Mouse (Mus musculus) hindbrain, postnatal 0 days (tissue): Measurements from ENCODE around the gene Wnk2. TPM values are rescaled to one million over a fixed set of nuclear protein-coding genes. Genes with fewer than 3 reads are reported as not detected.

Experiments
- ATAC-seq: fragments of 200-750 bp; cut with Nextera tagmentation; 2 replicates; pipeline ENCODE4 v1.8.0; 2017; ENCODE audit warnings: mild to moderate bottlenecking, moderate TSS enrichment, moderate library complexity
- DNase-seq: peaks from one replicate; pipeline ENCODE4 v3.0.0-alpha.2; 2015; ENCODE audit warnings: low spot score
- H3K27ac ChIP-seq: fragments of 300-500 bp; sonication (generic); 2 replicates; pipeline ENCODE4 v1.5.1; 2014; ENCODE audit warnings: mild to moderate bottlenecking
- H3K27me3 ChIP-seq: fragments of 300-500 bp; sonication (generic); 2 replicates; pipeline ENCODE4 v1.6.1; 2014; ENCODE audit warnings: low read length, mixed read lengths; ENCODE audit not compliant: insufficient read depth
- H3K36me3 ChIP-seq: fragments of 300-500 bp; sonication (generic); 2 replicates; pipeline ENCODE4 v1.6.1; 2014; ENCODE audit warnings: low read length, mixed read lengths; ENCODE audit not compliant: insufficient read depth
- H3K4me1 ChIP-seq: fragments of 300-500 bp; sonication (generic); 2 replicates; pipeline ENCODE4 v1.6.1; 2014; ENCODE audit warnings: antibody characterized with exemption, low read length, mixed read lengths; ENCODE audit not compliant: insufficient read depth
- H3K4me2 ChIP-seq: fragments of 300-500 bp; sonication (generic); 2 replicates; pipeline ENCODE4 v1.6.1; 2014; ENCODE audit warnings: low read depth, mild to moderate bottlenecking, low read length, moderate library complexity, mixed read lengths
- H3K4me3 ChIP-seq: fragments of 300-500 bp; sonication (generic); 2 replicates; pipeline ENCODE4 v1.5.1; 2014; ENCODE audit warnings: low read length
- H3K9ac ChIP-seq: fragments of 300-500 bp; sonication (generic); replicated peaks from 2 replicates; pipeline ENCODE4 v1.6.1; 2014; ENCODE audit warnings: mild to moderate bottlenecking, low read length, moderate library complexity, mixed read lengths
- H3K9me3 ChIP-seq: fragments of 300-500 bp; sonication (generic); 2 replicates; pipeline ENCODE4 v1.6.1; 2016; ENCODE audit warnings: low read length, mixed read lengths
- CTCF ChIP-seq: IDR thresholded peaks from 2 replicates; pipeline ENCODE4 v1.5.1; 2016; ENCODE audit warnings: antibody characterized with exemption, control low read depth, low read depth
- whole genome bisulfite sequencing: fragments of 180-500 bp; shearing (Covaris S2); extraction: QIAGEN DNeasy Blood & Tissue Kit; methylation state at CpG from one replicate; pipeline ENCODE4 v1.1.7; 2014; 5-methylcytosine and 5-hydroxymethylcytosine counted together
- polyA plus RNA-seq: library from polyadenylated mRNA; unstranded; fragments of >200 nt; fragmentation: Nextera tagmentation; extraction: Ambion mirVana; gene quantifications from 2 replicates; pipeline ENCODE4 v1.2.1, GENCODE M21; 2015
- total RNA-seq: library from RNA; depleted of rRNA; stranded (reverse); fragments of >200 nt; gene quantifications from 2 replicates; pipeline ENCODE4 v1.2.3, GENCODE M21; 2014

The Wnk2 gene
- total and polyA plus RNA-seq, 2 experiments from 2014 or later = 15.1 to 63.8 TPM

DNA sequence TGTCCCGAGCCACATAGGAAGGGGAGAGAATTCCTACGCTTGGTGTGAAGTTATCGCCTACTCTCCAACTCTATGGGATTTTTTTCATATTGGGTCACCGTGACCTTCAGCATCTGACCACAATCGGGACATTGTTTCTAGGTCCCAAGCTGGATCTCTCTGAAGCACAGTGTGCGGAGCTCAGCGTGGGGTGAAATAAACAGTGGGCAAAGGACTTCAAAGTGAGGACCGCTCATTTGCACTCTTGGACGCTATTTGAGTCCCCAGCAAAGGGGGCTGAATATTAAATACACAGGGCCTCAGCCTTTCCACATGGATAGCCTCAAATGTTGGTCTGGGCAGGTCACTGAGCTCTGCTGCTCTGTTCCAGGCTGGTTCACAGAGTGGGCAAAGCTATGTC, 63.9 kb downstream of the Wnk2 start:
- ATAC-seq = no peak; the same call in 1 of the 2 replicates
- Histone ChIP-seq H3K27me3 (no peaks in the 10 kb centered on the region), H3K9ac (no peak overlapping the region), H3K27ac (no peak overlapping the region), H3K4me3 (no peak overlapping the region), H3K4me1 (no peaks in the 10 kb centered on the region; the same call in 1 of the 2 replicates), H3K4me2 (no peak overlapping the region), H3K9me3 (no peaks in the 10 kb centered on the region), H3K36me3 (peaks cover 28% of the 10 kb centered on the region)
- TF ChIP-seq CTCF = no peak
- 57% methylated on average over 9 of the region's 9 CpGs for WGBS
- DNase-seq = peak; percentile 35

DNA sequence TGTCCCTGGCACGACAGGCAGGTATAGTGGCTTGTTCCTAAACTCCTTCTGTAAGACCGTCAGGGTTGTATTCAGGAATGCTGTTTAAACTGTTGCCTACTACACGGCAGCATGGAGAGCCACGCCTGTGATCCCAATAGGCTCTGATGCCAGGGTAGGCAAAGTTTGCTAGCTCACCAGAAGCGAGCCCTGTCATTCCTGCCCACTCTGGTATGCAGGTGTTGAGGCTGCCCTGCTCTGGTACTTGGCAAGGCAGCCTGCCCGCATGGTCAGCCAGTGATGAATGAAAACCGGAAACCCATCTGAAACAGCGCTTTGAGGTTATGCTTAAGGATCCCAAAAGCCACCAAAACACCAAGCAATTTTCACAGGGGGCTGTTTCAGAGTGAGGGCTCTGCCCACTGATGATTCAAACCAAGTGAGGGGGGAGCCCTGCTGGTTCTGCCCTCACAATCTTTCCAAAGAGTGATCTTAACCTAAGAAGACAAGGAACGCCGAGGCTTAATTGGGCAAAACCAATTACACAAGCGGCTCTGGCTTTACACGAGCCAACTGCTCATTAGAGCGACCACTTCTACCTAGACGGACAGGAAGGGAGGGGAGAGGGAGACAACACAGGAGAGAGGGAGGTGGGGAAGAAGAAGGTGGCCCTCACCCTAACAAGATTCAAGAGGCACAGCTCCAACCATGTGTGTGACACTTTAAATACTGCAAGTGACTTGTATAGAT, 65.5 kb downstream of the Wnk2 start:
- H3K4me1 ChIP-seq = no peaks in the 10 kb centered on the region
- no peaks in the 10 kb centered on the region for H3K9me3 ChIP-seq
- no peaks in the 10 kb centered on the region for H3K27me3 ChIP-seq
- no peak for ATAC-seq
- peaks cover 37% of the 10 kb centered on the region for H3K36me3 ChIP-seq
- H3K4me3 ChIP-seq = no peak overlapping the region
- no peak for TF ChIP-seq CTCF
- no peak for DNase-seq
- H3K27ac ChIP-seq = no peak overlapping the region
- 76% methylated on average over 14 of the region's 14 CpGs for WGBS
- H3K9ac ChIP-seq = no peak overlapping the region
- no peak overlapping the region for H3K4me2 ChIP-seq

DNA sequence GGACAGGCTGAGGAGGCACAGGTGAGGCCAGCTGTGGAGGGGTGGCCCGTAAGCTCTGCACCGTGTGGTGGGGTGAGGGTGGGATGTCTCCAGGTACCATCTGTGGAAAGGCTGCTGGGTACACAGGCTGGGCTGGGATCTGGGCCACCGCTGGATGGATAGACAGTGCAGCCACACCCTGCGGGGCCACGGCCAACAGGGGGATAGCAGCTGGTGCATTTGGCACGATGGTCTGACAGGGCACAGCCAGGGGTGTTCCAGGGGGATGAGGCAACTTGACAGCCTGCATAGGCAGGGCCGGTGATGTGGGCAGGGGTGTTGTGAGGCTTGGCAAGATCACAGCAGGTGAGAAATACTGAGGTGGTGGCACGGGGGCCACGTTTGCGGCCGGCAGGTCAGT, 71.6 kb downstream of the Wnk2 start:
- no peaks in the 10 kb centered on the region for H3K27me3 ChIP-seq
- no peak for DNase-seq
- no peaks in the 10 kb centered on the region for H3K9me3 ChIP-seq
- 74% methylated on average over 11 of the region's 11 CpGs for WGBS
- ATAC-seq = no peak
- no peaks in the 10 kb centered on the region for H3K4me1 ChIP-seq
- no peak for TF ChIP-seq CTCF
- H3K9ac ChIP-seq = no peak overlapping the region
- H3K4me2 ChIP-seq = no peak overlapping the region
- H3K36me3 ChIP-seq = peaks cover 35% of the 10 kb centered on the region
- no peak overlapping the region for H3K27ac ChIP-seq
- no peak overlapping the region for H3K4me3 ChIP-seq

DNA sequence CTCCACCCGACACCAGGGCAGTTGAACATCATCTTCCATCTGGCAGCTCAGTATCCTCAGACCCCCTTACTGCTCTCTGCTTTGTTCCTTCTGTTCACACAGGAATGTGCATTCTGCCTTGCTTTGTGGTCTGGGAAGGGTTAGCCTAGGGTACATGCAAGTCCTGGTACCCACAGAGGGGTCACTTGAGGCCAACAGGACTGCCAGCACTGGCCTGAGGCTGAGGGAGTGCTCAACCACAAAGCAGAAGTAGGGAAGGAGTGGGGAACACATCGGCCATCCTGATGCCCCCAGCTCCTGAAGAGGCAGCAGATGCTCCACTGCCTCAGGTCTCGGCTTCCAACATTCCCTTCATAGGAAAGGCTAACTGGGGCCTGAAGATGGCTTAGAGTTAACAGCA, 72.4 kb downstream of the Wnk2 start:
- TF ChIP-seq CTCF = no peak
- peaks cover 34% of the 10 kb centered on the region for H3K36me3 ChIP-seq

DNA sequence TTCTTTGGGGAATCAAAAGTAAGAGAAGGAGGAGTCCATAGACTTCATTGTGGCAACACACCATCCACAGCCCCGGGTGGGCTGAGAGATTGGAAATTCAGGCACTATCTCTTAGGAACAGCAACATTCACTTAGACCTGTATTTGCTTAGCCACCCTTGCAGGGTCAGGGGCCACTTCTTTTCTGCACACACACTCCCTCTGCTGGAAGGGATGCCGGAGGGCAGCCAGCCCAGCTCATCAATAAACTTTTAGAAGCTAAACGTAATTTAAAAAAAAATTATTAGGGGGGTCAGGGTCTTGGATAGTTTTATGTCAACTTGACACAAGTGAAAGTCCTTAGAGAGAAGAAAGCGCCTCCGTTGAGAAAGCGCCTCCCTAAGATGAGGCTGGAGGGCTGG, 74.5 kb downstream of the Wnk2 start:
- no peak for DNase-seq
- ATAC-seq = no peak
- peaks cover 38% of the 10 kb centered on the region for H3K36me3 ChIP-seq
- no peak overlapping the region for H3K27ac ChIP-seq
- H3K4me2 ChIP-seq = no peak overlapping the region
- TF ChIP-seq CTCF = peak; percentile 17; the same call in 1 of the 2 replicates
- H3K4me1 ChIP-seq = no peaks in the 10 kb centered on the region
- H3K4me3 ChIP-seq = no peak overlapping the region
- H3K9ac ChIP-seq = no peak overlapping the region
- H3K27me3 ChIP-seq = no peaks in the 10 kb centered on the region
- 73% methylated on average over 6 of the region's 6 CpGs for WGBS
- H3K9me3 ChIP-seq = no peaks in the 10 kb centered on the region

More for the DNA sequence above, 72.4 kb downstream of the Wnk2 start:
- ATAC-seq = no peak
- no peaks in the 10 kb centered on the region for H3K9me3 ChIP-seq
- H3K4me2 ChIP-seq = no peak overlapping the region
- H3K4me3 ChIP-seq = no peak overlapping the region
- no peak overlapping the region for H3K27ac ChIP-seq
- no peak overlapping the region for H3K9ac ChIP-seq
- H3K4me1 ChIP-seq = no peaks in the 10 kb centered on the region
- WGBS = 83% methylated on average over 3 of the region's 3 CpGs
- no peaks in the 10 kb centered on the region for H3K27me3 ChIP-seq
- DNase-seq = no peak

DNA sequence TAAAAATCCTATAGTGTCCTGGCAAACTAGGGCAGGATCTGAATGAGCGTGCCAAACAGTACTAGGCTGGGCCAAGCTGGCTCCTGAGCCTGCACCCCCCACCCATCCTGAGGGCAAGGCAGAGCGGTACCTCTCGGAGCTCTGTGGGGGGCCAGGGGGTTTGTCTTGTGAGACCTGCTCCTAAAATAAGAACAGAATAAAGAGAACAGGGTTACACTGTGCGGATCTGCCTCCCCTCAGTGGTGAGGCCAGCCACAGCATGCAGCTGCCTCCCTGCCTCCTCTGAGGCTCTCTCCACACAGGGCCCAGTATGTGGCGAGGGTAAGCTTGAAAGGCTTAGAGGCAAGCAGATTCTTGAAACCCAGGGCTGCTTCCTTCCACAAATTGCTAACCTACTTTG, 76.0 kb downstream of the Wnk2 start:
- Histone ChIP-seq H3K27me3 (no peaks in the 10 kb centered on the region), H3K4me2 (no peak overlapping the region), H3K36me3 (peaks cover 43% of the 10 kb centered on the region), H3K27ac (no peak overlapping the region), H3K4me1 (no peaks in the 10 kb centered on the region), H3K9me3 (no peaks in the 10 kb centered on the region), H3K9ac (no peak overlapping the region; the same call in 1 of the 2 replicates), H3K4me3 (no peak overlapping the region)
- DNase-seq (no peak), ATAC-seq (peak; percentile 44; the same call in 1 of the 2 replicates)
- 72% methylated on average over 5 of the region's 5 CpGs for WGBS
- TF ChIP-seq CTCF = no peak

DNA sequence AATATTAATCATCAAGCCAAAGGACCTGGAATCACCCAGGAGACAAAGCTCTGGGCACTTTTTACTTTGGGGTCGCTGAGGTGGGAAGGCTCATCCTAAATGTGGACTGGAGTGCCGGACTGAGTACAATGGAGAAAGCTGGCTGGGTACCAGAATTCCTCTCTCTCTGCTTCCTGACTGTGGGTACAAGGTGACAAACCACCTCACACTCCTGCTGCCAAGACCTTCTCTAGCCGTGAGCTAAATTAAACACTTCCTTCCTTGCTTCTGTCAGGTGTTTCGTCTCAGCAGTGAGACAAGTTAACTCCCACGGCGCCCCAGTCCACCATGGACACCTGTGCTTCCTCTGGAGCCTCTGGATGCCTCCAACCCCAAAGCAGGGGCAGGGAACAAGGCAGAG, 77.8 kb downstream of the Wnk2 start:
- Histone ChIP-seq H3K4me2 (no peak overlapping the region), H3K36me3 (peaks cover 44% of the 10 kb centered on the region), H3K27me3 (no peaks in the 10 kb centered on the region), H3K27ac (no peak overlapping the region), H3K9me3 (no peaks in the 10 kb centered on the region), H3K4me3 (no peak overlapping the region), H3K4me1 (no peaks in the 10 kb centered on the region), H3K9ac (no peak overlapping the region)
- no peak for ATAC-seq
- 77% methylated on average over 6 of the region's 6 CpGs for WGBS
- DNase-seq = no peak
- no peak for TF ChIP-seq CTCF
